Mouse (Mus musculus) granulocyte monocyte progenitor cell, adult 5-6 weeks (primary cell): Measurements from ENCODE around the gene Pdzd2. TPM values are rescaled to one million over a fixed set of nuclear protein-coding genes. Genes with fewer than 3 reads are reported as not detected.

ENCODE experiments used
- total RNA-seq, 2 experiments: library from RNA; stranded (forward) in 1 of 2; stranded (reverse) in 1 of 2; fragments of 200-712, 200-1000 nt in 1 of 2; fragments of >200 nt in 1 of 2; fragmentation: Nextera tagmentation in 1 of 2; gene quantifications; 2 replicates each; pipeline ENCODE4 v1.2.3; 2014 to 2017

Gene Pdzd2
- total RNA-seq, 2 experiments from 2014 or later: 0.13 to 0.15 TPM

Other genes starting within 250 kb of the Pdzd2 start
- gene 6030458C11Rik, start 84.7 kb upstream of the Pdzd2 start, total RNA-seq (2014; fragmentation: Nextera tagmentation): 26.5 and 29.3 TPM in 2 replicates
- 18.6 and 23.7 TPM in 2 replicates for gene 6030458C11Rik, start 84.7 kb upstream of the Pdzd2 start, total RNA-seq (2017)
- 33.0 and 42.1 TPM in 2 replicates for gene Drosha, start 84.9 kb upstream of the Pdzd2 start, total RNA-seq (2014; fragmentation: Nextera tagmentation)
- 12.1 and 23.5 TPM in 2 replicates for gene Drosha, start 84.9 kb upstream of the Pdzd2 start, total RNA-seq (2017)